Mouse (Mus musculus): ENCODE data around the gene Chrna1.

- TF ChIP-seq CTCF (IDR thresholded peaks at IDR 0.05; ENCODE audit: borderline replicate concordance, insufficient read depth, low read length) (no peak), POLR2A (IDR thresholded peaks at IDR 0.05; ENCODE audit: low read depth, low read length) (no peak)
Measured at GRCm38 (mm10) chr2:73548542-73548941, 31.6 kb downstream of the Chrna1 start.
